Mouse (Mus musculus) C2C12 (cell line): ENCODE results near the gene Rexo4.

Source experiments
- CTCF ChIP-seq: IDR thresholded peaks from one replicate; pipeline ENCODE4 v1.5.1; 2011; ENCODE audit not compliant: control insufficient read depth, insufficient read depth, insufficient read length
- MYOG ChIP-seq: IDR thresholded peaks from one replicate; pipeline ENCODE4 v1.6.1; 2011; ENCODE audit not compliant: control insufficient read depth, insufficient read length; ENCODE audit errors: extremely low read depth

- TF ChIP-seq CTCF (no peak), MYOG (no peak)
Measured at GRCm38 (mm10) chr2:27009714-27010244, 45.6 kb upstream of the Rexo4 start, which contains the start of gene Cacfd1.
